Mouse (Mus musculus) ES-Bruce4 (cell line): Measurements from ENCODE around the gene Tmem171. TPM values are rescaled to one million over a fixed set of nuclear protein-coding genes. Genes with fewer than 3 reads are reported as not detected.

ENCODE experiments used
- H3K27ac ChIP-seq: 2 replicates; pipeline ENCODE4 v1.5.1; 2012; ENCODE audit warnings: low read length, inconsistent platforms; ENCODE audit not compliant: insufficient read depth
- H3K27me3 ChIP-seq: 2 replicates; pipeline ENCODE4 v1.6.1; 2012; ENCODE audit warnings: mild to moderate bottlenecking, low read length, inconsistent platforms; ENCODE audit not compliant: control insufficient read depth, poor library complexity, insufficient read depth, severe bottlenecking
- H3K36me3 ChIP-seq: 2 replicates; pipeline ENCODE4 v1.6.1; 2012; ENCODE audit warnings: inconsistent platforms, mild to moderate bottlenecking, low read length, moderate library complexity; ENCODE audit not compliant: control insufficient read depth, poor library complexity, insufficient read depth, severe bottlenecking
- H3K4me1 ChIP-seq: one replicate; pipeline ENCODE4 v1.8.1; 2011; ENCODE audit warnings: low read length; ENCODE audit not compliant: control insufficient read depth, insufficient read depth
- H3K4me3 ChIP-seq: 2 replicates; pipeline ENCODE4 v1.5.1; 2011; ENCODE audit warnings: low read depth, mild to moderate bottlenecking, low read length
- H3K9ac ChIP-seq: 2 replicates; pipeline ENCODE4 v1.6.1; 2012; ENCODE audit warnings: low read depth, mild to moderate bottlenecking, inconsistent platforms; ENCODE audit not compliant: poor library complexity, severe bottlenecking
- H3K9me3 ChIP-seq: replicated peaks from 2 replicates; pipeline ENCODE4 v1.6.1; 2012; ENCODE audit warnings: mild to moderate bottlenecking, low read length, inconsistent platforms; ENCODE audit not compliant: control insufficient read depth, poor library complexity, insufficient read depth, severe bottlenecking
- CTCF ChIP-seq: IDR thresholded peaks from one replicate; pipeline ENCODE4 v1.8.1; 2011; ENCODE audit warnings: low read depth, low read length
- EP300 ChIP-seq: IDR thresholded peaks from 2 replicates; pipeline ENCODE4 v1.6.1; 2011; ENCODE audit warnings: low read depth, low read length; ENCODE audit not compliant: insufficient read depth
- POLR2A ChIP-seq: IDR thresholded peaks from one replicate; pipeline ENCODE4 v1.8.1; 2011; ENCODE audit warnings: low read length; ENCODE audit not compliant: insufficient read depth
- polyA plus RNA-seq: library from polyadenylated mRNA; stranded (reverse); fragments of >200 nt; gene quantifications from 2 replicates; pipeline ENCODE4 v1.2.4, GENCODE M21; 2011; ENCODE audit warnings: low read depth; ENCODE audit not compliant: missing spikeins, insufficient read depth, insufficient read length

Tmem171 gene
- polyA plus RNA-seq, 1 experiment, result 0.99 TPM

- no peak overlapping the region for H3K4me3 ChIP-seq
- no peaks in the 10 kb centered on the region for H3K4me1 ChIP-seq
- no peaks in the 10 kb centered on the region for H3K36me3 ChIP-seq
- H3K9ac ChIP-seq, result no peak overlapping the region
- H3K27ac ChIP-seq, result no peak overlapping the region
- H3K27me3 ChIP-seq, result no peaks in the 10 kb centered on the region; the same call in 1 of the 2 replicates
- H3K9me3 ChIP-seq, result no peaks in the 10 kb centered on the region
- TF ChIP-seq CTCF, result no peak
- TF ChIP-seq EP300, result no peak
- TF ChIP-seq POLR2A, result no peak
These were observed 5.4 kb upstream of the Tmem171 start for GRCm38 (mm10) chr13:98699982-98700540.

- H3K27ac ChIP-seq, result no peak overlapping the region
These were observed 4.6 kb upstream of the Tmem171 start for GRCm38 (mm10) chr13:98699051-98699744.

GRCm38 (mm10) chr13:98696716-98697115 is 2.1 kb upstream of the Tmem171 start:
- Histone ChIP-seq H3K4me3 (no peak overlapping the region), H3K4me1 (no peaks in the 10 kb centered on the region), H3K9me3 (no peaks in the 10 kb centered on the region), H3K27me3 (peaks cover 3% of the 10 kb centered on the region; the same call in 1 of the 2 replicates), H3K27ac (no peak overlapping the region), H3K36me3 (no peaks in the 10 kb centered on the region), H3K9ac (no peak overlapping the region)
- TF ChIP-seq POLR2A (no peak), EP300 (no peak)

More at GRCm38 (mm10) chr13:98699051-98699744, 4.6 kb upstream of the Tmem171 start:
- Histone ChIP-seq H3K4me3 (no peak overlapping the region), H3K4me1 (no peaks in the 10 kb centered on the region), H3K9ac (no peak overlapping the region), H3K9me3 (no peaks in the 10 kb centered on the region), H3K36me3 (no peaks in the 10 kb centered on the region), H3K27me3 (peaks cover 2% of the 10 kb centered on the region; the same call in 1 of the 2 replicates)
- no peak for TF ChIP-seq CTCF
- TF ChIP-seq POLR2A, result no peak
- no peak for TF ChIP-seq EP300

GRCm38 (mm10) chr13:98695546-98695945 is 912 bp upstream of the Tmem171 start:
- no peaks in the 10 kb centered on the region for H3K36me3 ChIP-seq
- no peak overlapping the region for H3K9ac ChIP-seq
- H3K9me3 ChIP-seq, result no peaks in the 10 kb centered on the region
- no peak overlapping the region for H3K27ac ChIP-seq
- H3K4me1 ChIP-seq, result no peaks in the 10 kb centered on the region
- H3K4me3 ChIP-seq, result no peak overlapping the region
- peaks cover 3% of the 10 kb centered on the region; the same call in 1 of the 2 replicates for H3K27me3 ChIP-seq
- no peak for TF ChIP-seq CTCF
- no peak for TF ChIP-seq EP300
- no peak for TF ChIP-seq POLR2A

GRCm38 (mm10) chr13:98693316-98693715 is 1.3 kb downstream of the Tmem171 start:
- Histone ChIP-seq H3K9me3 (no peaks in the 10 kb centered on the region), H3K4me3 (no peak overlapping the region), H3K9ac (no peak overlapping the region), H3K36me3 (no peaks in the 10 kb centered on the region), H3K27ac (no peak overlapping the region), H3K27me3 (peaks cover 3% of the 10 kb centered on the region; the same call in 1 of the 2 replicates), H3K4me1 (no peaks in the 10 kb centered on the region)
- TF ChIP-seq CTCF (no peak), EP300 (no peak), POLR2A (no peak)

GRCm38 (mm10) chr13:98691956-98692515 is 2.6 kb downstream of the Tmem171 start:
- no peak overlapping the region for H3K27ac ChIP-seq
- no peaks in the 10 kb centered on the region for H3K36me3 ChIP-seq
- no peaks in the 10 kb centered on the region for H3K9me3 ChIP-seq
- TF ChIP-seq EP300 (no peak), POLR2A (no peak), CTCF (no peak)
- no peak overlapping the region for H3K4me3 ChIP-seq
- peaks cover 3% of the 10 kb centered on the region; the same call in 1 of the 2 replicates for H3K27me3 ChIP-seq
- no peak overlapping the region for H3K9ac ChIP-seq
- H3K4me1 ChIP-seq, result no peaks in the 10 kb centered on the region
